Mouse (Mus musculus) thymus, postnatal 10 days (tissue): Measurements from ENCODE around the gene Tspyl4.
"Not testable (repeated sequence)": the region's sequence is repeated elsewhere in the genome, so short reads cannot be mapped to it uniquely, and the experiment has no call there.

Experiments used
- DNase-seq, 2 experiments: peaks; one replicate each; pipeline ENCODE4 v3.0.0; 2021; ENCODE audit warnings: low spot score in 2 of 2

The Tspyl4 gene

GRCm38 (mm10) chr10:34297299-34297979, at the start of gene Tspyl4:
Tspyl4 (plus strand) TSS chr10:34297442.
- DNase-seq, result peak; percentile 95 to 96

- DNase-seq, result no peak
Observed at GRCm38 (mm10) chr10:34247757-34248156, 49.5 kb upstream of the Tspyl4 start.

DNA sequence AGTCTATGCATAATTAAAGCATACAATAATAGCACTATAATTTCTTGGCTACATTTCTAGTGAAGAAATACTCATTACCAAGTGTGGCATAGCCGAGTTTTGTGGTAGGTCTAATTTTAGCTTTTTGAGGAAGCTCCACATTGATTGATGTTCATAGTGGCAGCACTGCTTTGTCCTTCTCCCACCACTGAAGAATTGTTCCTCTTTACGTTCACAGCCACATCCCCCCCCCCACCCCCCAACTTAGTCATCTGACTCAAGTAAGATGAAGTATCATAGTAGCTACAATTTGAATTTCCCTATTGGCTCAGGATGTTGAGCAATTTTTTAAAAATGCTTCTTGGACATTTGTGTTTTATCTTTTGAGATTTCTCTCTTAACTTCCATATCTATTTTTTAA, 47.6 kb upstream of the Tspyl4 start:
- DNase-seq, result no peak

DNA sequence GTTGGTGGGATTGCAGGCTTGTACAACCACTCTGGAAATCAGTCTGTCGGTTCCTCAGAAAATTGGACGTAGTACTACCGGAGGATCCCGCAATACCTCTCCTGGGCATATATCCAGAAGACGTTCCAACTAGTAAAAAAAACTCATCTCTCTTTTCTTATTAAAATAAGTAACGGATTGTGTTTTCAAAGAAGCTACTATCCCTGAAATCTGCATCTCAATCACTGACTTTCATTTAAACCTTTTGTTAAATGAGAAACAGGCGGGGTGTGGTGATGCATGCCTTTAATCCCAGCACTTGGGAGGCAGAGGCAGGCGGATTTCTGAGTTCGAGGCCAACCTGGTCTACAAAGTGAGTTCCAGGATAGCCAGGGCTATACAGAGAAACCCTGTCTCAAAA, 44.4 kb upstream of the Tspyl4 start:
- DNase-seq, result not testable (repeated sequence)

GRCm38 (mm10) chr10:34265106-34265505, 32.1 kb upstream of the Tspyl4 start:
- DNase-seq, result no peak

DNA sequence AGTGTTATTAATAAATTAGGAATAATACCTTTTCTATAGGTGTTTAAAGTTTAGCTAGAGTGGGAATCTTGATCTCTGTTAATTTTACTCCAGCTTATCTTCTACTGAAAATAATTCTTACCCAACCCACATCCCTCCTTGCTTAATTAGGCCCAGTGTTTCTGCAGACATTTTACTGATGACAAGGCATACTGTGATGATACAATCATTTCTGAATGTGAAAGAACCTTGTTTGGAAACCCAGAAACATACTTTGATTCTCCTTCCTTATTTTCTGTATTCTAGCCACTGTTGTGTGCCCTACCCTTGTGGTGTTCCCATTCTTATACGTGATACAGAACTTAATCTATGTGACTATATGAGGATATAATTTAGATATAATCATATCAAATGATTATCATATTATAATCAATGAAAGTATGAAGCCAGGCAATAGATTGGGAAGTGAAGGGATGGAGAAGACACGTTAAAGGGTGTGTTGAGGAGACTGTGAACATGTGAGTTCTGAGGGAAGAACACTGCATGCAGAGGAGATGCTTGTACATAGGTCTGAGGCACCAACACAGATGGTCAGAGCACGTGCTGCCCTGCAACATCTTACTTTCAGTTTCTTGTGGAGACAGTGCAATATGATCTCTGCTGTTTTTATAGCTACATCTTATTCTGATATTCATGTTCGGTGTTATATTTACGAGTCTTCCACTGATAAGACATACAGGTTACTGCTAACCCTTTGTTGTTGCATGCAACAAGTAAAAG, 29.8 kb upstream of the Tspyl4 start:
- no peak for DNase-seq

GRCm38 (mm10) chr10:34271681-34272080, 25.6 kb upstream of the Tspyl4 start:
- no peak for DNase-seq

DNA sequence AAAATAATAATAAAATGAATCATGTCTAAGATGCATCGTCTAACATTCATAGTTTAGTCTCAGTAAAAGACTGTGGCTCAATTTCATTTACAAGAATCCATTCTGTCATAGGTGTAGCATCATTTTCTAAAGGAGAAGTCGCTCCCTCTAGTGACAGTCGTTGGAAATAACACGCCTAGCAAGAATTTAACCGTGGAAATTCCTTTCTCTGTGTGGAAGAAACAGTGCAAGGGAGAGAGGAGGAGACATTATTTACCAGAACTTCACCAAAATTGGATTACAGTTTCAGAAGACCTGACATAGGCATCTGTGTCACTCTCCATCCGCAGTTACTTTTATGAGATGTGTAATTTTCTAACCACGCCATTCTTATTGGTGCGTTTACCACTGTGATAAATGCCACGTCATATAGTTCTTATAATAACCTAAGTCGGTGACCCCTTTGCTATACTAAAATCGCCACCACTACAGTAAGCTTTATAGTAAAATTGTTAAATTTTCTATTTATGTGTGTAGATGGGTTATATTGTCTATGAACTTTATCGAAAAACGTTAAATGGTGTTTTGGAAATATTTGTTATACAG, 16.6 kb upstream of the Tspyl4 start:
- peak in 1 of 2 experiments; percentile 55 for DNase-seq

- DNase-seq, result no peak
Observed at GRCm38 (mm10) chr10:34281211-34281961, 15.9 kb upstream of the Tspyl4 start.

DNA sequence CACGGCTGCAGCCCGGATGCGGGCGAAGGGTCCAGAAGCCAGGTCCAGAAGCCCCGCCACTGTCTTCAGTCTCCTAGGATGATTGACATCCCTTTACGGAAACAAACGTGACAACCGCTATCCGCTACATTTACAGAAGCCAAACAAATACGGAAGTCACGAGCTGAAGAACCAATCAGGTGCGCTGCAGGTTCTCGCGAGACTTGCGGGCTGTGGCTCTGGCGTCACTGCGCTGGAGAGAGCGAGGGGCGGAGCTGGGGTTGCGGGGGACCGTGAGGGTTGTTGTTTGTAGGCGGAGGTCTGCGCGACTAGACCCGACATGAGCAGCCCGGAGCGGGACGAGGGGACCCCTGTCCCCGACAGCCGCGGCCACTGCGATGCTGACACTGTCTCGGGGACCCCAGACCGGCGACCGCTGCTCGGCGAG, 15.3 kb upstream of the Tspyl4 start, which contains the start of gene Tspyl1:
Tspyl1 (plus strand) TSS at position 229 of the 427 bp plus-strand sequence.
- peak; percentile 97 to 98 for DNase-seq

GRCm38 (mm10) chr10:34282420-34283238, 14.6 kb upstream of the Tspyl4 start:
- no peak for DNase-seq

GRCm38 (mm10) chr10:34296911-34297298, 337 bp upstream of the Tspyl4 start:
- no peak for DNase-seq

- DNase-seq, result peak in 1 of 2 experiments; percentile 17
Observed at GRCm38 (mm10) chr10:34297980-34298753, 925 bp downstream of the Tspyl4 start.

DNA sequence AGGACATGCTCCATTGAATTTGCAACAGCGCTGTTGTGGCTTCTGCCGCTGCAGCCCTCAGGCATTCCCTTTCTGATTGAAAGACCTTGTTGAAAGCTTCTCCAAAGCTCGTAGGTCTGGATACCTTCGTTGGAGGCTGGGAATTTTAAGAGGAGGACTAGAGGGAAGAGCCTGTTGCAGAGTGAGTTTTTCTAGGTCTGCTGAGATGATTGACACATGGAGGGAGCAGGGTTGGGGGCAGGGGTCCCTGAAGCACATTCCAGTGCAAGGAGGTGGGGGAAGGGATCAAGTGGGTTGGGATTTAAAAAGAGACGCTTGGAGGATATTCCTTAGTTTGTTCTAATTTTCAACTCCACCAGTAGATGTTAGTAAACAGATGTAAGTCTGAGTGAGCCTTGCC, 3.1 kb downstream of the Tspyl4 start:
- no peak for DNase-seq

GRCm38 (mm10) chr10:34307070-34307469, 9.8 kb downstream of the Tspyl4 start:
- DNase-seq, result no peak

GRCm38 (mm10) chr10:34309915-34310685, 12.9 kb downstream of the Tspyl4 start:
- DNase-seq, result no peak

GRCm38 (mm10) chr10:34312536-34312935, 15.3 kb downstream of the Tspyl4 start:
- no peak for DNase-seq

GRCm38 (mm10) chr10:34316571-34317216, 19.5 kb downstream of the Tspyl4 start:
- DNase-seq, result no peak

DNA sequence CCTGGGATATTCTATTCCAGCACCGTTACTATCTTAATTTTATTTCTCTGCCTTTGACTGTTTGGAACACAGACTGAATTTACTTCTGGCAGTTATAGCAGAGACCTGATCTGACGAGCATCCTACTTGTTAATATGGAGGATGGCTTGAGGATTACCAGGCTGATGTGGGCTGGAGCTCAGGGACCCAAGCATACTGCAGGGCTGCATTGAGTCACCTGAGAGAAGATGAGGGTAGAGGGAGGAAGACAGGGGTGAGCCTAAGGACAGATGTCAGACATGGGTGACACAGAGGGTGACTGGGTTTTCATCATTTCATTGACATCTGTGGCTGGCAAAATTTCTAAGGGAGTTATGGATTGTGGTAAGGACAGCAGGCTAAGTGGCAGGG, 20.0 kb downstream of the Tspyl4 start:
- DNase-seq, result no peak
